Mouse (Mus musculus) layer of hippocampus, postnatal 10 days (tissue): ENCODE results near the gene Kif5a. TPM values are rescaled to one million over a fixed set of nuclear protein-coding genes. Genes with fewer than 3 reads are reported as not detected.

ENCODE experiments used
- DNase-seq, 2 experiments: peaks; one replicate each; pipeline ENCODE4 v3.0.0; 2021; ENCODE audit warnings: low spot score in 2 of 2
- total RNA-seq, 2 experiments: library from RNA; stranded (reverse); gene quantifications; 2 replicates each; pipeline ENCODE4 v1.2.3; 2021

Gene Kif5a
- total RNA-seq, 2 experiments from 2014 or later = 360 to 377 TPM

DNA sequence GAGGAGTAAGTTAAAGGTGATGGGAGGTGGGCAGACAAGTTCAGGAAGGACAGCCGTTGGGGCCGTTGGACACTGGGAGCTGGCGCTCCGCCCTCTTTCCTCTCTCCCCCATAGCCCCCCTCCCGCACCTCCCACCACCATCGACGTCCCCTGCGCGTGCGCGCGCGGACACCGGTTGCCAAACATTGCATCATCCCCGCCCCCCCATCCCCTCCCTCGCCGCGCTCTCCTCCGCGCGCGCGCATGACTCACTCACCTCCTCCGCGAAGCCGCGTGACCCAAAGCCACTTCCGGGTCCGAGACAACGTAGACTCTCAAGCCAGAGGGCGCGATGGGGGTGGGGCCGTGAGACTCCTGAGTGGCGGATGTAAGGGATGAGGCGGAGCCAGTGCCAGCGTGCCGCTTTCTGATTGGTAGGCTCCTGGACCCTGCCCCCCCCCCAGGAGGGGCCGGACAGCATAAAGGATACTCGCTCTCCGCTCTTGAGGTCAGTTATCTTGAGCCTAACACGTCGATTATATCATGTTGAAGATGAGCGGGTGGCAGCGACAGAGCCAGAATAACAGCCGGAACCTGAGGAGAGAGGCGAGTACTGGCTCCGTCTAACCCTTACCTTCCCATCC, 27.3 kb upstream of the Kif5a start:
- DNase-seq = peak; percentile 99 to 100

DNA sequence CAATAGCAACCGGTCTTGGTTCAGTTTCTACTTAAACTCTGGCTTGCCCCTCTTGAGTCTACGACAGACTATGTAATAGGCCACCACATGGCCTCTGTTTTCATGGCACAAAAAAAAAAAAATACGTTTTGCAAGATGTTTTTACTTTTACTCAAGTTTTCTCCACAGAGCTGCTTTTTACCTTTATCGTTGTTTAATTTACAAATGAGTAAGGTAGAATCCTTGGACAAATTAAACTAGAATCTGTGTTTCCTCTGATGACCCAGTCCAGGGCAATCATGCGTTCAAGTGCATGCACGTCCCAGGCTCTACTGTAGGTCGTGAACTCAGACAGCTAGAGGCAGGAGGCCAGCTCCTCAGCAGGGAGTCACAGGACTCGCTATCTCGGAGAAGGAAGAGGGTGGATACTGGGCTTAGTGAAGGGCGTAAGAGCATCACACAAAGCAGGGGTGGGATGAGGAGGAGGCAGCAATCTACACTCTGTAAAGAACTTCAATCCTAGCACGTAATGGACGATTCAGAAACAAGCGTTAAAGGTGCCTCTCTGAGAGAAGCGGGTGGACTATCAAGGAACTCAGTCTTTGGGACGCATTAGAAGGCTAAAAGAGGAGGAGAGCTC, 26.5 kb upstream of the Kif5a start:
- DNase-seq = peak in 1 of 2 experiments; percentile 47

DNA sequence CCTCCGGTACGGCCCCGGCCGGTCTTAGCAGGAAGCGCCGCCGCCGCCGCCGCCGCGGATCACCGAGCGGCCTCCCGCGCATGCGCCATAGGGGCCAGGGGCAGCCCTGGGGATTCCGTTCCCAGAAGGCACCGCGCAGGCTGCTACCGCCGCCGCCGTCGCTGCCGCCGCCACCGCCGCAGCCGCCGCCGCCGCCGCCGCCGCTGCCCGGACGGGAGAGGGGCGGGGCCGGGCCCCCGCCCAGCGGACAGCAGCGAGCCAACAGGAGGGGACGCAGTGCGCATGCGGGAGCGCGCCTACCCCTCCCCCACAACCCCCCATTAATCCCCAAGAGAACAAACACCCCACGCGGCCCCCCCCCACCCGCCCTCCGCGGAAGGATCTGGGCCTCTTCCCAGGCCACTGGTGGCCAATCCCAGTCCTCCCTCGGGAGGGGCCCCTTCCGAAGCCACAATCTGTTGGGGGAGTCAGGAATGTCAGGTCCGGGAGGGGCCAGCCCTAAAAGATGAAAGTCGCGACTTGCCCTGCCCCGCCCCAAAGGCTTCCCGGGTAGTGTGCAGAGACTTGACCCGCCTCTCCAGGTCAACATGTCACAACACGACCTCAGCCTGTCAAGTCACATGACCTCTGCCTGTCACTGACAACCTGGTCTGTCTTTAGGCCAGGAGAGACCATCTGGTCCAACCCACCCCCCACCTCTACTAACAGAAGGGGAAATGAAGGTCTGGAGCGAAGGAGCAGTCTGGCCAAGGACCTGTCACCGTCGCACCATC, 25.8 kb upstream of the Kif5a start, which contains the start of gene Mbd6:
TSS of gene Mbd6 (minus strand) at position 219 of the 773 bp plus-strand sequence.
- peak; percentile 85 to 89 for DNase-seq

DNA sequence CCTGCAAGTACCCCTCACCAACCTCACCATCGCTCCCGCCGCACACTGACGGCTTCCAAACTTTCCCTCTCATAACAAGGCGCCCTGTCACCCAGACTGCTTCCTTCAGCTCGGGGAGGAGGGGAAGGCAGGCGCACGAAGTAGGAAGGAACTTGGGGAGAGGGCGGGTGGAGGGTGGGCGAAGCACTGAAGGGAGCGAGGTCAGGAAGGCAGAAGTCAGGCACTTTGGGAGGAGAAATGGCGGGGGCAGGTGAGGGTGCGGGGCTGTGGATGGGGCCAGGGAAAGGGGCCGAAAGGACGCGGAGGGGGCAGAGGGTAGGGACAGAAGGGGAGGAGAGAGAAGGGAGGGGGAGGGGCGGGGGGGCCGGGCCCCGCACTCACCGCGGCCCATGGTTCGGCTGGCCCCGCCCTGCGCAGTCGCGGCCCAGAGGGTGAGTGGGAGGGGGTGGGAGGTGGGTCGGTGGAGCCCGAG, 25.2 kb upstream of the Kif5a start:
- no peak for DNase-seq

DNA sequence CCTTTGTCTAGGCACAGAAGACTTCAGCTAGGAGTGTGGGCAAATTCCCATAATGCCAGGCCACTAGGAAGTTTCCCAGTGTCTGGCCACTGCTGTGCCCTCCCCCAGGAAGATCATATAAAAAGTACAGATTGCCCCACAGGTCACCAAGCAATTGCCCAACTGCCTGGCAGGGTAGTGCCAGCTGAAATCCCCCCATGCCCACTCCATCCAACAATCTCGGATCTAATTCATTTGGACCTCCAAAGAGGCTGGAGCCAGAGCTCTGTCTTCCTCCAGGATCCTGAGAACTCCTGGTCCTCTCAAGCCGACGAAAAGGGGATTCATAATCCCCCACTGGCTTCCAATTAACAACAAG, 24.8 kb upstream of the Kif5a start:
- no peak for DNase-seq

DNA sequence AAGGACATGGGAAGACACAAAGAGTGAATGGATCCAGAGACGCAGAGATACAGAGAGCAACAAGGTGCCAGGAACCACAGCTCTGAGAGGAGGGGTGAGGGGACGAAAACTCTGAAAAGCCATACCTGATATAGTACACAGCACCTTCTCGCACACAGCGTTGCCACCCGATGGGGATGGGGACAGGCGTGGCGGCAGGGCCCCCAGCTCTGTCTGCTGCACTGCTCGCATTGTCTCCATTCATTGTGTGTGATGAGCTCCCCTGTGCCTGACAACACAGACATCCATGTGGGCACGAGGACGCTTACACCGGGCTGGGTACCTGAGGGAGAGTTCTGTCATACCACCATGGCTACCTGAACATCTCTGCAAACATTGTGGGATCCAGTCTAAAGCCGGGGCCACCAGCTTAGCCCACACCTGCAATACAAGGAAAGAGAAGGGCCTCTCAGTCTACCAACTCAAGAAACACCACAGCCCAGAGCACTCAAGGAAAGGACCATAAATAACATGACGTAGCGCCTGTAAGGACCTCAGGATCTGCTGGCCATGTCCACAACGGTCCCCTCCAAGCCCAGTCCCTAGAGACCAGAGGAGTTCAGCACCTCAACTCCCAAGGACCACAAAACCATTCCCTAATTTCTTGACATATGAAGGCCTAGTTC, 24.3 kb upstream of the Kif5a start:
- no peak for DNase-seq

DNA sequence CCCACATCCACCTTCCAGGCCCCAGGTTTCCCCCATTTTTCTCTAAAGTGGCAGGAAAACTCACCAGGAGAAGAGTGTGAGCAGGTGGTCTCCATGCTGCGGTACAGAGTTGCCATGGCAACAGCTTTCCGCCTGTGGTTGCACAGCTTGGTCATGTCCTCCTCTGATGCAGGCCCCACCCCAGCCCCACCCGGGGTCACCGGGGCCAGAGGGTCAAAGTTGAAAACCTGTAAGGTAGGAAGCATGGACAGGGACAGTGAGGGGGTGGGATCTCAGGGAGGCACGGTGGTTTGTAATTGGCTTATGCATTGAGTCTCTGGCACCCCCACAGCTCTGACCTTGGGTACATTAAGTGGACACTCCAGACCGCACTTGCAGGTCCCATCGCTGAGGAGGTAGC, 23.6 kb upstream of the Kif5a start:
- no peak for DNase-seq

DNA sequence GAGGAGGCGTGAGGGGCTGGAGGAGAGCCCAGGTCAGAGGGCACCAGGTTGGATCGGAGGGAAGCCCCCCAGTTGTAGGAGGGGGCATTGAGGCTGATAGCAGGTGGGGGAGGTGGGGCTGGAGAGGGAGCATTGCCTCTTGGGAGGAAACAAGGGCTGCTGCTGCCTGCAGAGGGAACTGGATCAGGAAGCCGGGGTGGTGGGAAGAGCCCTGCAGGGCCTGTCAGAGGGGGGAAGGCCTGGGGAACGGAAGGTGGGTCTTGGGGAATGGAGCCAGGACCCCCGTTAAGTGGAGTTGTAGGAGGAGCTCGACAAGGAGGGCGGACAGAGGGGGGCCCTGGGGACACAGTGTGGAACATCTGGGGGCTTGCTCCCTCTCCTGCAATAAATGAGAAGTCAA, 23.0 kb upstream of the Kif5a start:
- DNase-seq = no peak

DNA sequence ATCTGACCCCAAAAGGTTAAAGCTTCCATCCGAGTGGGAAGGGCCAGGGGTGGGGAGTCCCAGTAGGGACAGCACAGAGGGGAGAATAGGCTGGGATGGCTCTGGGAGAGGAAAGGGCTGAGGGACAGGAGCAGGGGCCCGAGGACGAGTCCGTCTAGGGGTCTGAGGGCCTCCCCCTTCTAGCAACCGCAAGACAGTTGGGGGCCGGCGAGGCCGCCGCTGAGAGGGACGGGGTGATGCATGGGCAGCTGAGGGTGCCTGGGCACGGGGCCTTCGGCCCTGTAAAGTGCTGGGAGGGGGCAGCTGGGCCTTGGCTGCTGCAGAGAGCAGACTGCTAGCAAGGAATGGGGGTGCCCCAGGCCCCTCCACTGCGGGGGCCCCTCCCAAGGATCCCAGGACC, 22.5 kb upstream of the Kif5a start:
- no peak for DNase-seq

DNA sequence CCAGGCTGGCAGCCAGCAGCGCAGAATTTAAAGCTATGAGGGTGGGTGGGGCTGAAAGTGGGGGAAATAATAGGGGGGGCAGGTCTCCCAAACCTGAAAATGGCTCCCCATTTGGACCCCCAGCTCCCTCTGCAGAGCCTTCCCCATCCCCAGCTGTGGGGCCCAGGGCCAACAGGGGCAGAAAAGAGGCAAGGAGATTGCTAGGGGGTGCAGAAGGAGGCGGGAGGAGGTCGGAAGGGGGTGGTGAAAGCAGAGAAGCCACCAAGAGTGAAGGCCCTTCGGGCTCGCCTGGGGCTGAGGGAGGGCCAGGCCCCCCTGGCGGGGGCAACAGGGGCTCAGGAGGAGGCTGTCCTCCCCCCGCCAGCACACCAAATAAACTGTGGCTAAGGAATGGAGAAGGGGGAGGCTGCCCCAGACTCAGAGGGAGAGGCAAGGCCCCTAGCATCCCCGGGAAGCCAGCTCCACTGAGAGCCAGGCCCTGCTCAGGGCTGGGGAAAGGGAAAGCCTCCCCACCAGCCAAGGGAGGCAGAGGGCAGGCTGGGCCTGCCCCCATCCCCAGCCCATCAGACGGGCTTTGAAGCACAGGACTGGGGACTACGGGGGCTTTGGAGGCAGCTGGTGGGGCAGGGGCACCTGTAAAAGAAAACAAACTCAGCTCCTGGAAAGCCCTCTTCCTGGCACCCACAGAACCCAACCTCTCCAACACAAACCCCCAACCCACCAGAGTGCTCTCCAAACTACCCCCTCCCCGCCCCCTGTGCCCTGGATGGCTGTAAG, 21.8 kb upstream of the Kif5a start:
- no peak for DNase-seq

DNA sequence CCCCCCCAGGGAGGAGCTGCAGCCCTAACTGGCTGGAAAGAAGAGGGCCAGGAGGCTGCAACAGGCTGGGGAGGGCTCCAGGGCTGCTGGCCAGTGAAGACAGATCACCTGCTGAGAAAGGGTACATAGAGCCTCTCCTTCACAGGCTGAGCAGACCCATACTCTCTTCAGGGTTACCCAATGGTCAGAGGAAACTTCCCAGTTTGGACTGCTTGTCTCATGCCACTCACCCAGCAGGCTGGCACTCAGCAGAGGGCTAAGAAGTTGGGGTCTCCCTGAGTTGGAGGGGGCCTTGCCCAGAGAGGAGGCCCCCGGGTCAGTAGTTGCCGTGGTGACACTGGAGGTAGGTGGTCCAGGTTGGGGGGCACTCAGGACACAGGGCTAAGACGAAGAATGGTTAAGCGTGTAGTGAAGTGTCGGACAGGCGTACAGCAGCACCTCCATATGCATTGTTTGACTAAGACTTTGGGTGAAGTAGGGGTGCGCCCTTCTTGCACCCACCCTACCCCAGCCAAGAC, 21.0 kb upstream of the Kif5a start:
- DNase-seq = no peak

DNA sequence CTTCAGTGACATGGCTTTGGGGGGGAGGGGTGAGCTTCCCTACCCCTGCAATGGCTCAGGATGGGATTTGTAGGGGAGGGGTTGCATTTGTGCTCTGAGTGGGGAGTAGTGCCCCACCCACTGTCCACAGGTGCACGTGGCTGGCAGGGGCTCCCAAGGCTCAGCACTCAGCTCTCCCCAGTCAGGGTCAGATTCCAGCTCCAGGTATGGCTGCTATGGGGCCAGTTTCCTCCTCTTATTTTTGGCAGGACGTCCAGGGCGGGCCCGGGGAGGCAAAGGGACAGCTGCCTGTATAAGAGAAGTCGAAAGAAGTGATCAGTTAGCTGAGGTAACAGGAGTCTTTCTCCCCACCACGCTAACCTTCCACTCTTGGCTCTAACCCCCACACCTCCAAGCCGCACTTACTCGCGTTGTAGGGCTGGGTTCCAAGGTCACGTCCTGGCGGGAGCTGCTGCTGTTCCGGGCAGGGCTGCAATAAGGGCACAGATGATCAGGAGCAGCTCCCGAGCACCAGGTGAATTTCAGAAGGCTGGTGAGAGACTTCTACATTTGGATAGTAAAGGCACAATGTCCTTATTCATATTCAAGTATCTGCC, 19.6 kb upstream of the Kif5a start:
- DNase-seq = no peak

DNA sequence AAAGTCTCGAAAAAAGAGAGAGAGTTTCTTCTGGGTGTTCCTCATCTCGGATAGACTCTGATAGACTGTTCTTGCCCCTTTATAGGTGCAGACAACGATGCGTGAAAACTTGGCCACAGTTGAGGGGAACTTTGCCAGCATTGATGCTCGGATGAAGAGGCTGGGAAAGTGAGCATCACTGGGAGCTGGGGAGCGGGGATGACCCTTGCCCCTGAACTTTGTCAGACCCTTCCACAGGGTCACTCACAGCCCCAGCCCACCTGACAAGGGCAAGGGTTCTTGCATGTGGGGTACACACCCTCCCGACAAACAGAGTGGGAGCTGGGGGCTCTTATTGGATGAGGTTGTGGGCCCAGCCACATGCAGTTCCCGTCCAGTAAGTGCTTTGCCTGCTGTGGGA, 18.2 kb upstream of the Kif5a start:
- DNase-seq = no peak

DNA sequence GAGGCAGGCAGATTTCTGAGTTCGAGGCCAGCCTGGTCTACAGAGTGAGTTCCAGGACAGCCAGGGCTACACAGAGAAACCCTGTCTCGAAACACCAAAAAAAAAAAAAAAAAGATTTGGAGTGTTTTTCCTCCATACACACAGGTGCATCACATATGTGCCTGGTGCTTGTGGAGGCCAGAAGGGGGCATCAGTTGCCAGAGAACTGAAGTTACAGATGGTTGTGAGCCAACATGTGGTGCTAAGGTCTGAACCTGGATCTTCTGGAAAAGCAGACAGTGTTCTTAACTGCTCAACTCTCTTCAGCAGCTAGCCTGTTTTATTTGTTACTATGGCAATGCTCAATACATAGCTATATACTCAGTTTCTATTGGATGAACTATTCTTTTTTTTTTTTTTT, 16.6 kb upstream of the Kif5a start:
- DNase-seq = no peak

DNA sequence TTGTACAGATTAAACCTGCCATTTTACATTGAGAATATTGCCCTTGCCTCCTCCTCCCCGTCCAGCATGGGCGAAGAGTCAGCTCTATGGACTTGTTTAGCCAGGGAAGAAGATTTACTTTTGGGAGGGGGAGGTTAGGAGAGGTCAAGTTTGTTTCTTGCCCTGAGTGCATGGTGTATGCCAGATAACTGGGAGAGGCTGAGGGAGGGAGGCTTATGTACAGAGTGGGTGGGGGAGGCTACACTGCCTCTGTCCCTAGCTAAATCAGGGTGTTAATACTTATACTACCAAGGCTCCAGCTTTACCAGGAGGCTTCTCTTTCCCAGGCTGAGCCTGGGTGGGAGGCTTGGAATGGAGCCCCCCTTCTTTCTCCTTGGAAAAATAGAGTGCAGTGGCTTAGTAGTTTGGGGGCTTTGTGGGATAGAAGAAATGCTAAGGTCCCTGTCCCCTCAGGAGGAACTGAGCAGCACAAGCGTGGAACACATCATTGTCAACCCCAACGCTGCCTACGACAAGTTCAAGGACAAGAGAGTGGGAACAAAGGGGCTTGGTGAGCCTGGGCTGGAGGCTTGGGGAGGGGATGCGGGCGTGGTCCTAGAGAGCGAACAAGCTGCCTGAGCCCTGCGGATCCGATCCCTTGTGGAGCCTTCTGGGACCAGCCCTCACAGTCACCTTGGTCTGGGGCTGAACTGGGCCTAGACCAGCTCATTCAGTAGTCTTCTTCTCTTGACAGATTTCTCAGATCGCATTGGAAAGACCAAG, 11.3 kb upstream of the Kif5a start:
- no peak for DNase-seq

DNA sequence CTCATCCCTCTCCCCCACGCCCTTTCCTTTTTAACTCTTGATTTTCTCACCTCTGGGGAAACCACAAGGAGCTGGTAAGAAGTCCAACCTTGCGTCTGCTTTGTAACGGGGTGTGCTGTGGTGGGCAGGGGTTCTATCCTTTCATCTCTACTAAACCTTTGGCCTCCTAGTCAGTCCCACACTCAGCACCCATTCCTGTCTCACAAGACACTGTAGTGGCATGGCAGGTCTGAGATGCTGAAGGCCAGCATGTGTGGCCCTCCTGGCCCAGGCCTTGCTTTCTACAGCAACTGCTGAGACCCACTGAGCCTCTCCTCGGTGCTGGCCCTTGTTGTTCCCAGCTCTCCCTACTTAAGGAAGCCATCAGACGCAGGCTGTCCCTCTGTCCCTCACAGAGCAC, 9.2 kb upstream of the Kif5a start:
- DNase-seq = no peak

DNA sequence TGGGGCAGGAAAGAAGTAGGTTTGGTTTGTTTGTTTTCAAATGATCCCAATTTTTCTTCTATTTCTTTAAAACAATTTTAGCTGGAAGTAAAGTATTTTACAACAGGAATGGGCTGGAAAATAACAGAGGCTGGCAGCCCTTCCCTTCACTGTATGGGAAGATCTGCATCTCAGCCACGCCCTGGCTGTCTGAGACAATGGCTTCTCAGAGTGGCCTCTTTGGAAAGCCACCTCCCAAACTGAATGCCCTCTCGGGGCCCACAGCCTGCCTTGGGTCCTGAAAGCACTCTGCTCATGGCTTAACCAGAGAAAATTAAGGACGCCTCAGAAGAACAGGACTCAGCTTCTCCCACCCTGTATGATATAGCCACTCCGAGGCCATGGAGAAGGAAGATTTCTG, 6.7 kb upstream of the Kif5a start:
- no peak for DNase-seq

DNA sequence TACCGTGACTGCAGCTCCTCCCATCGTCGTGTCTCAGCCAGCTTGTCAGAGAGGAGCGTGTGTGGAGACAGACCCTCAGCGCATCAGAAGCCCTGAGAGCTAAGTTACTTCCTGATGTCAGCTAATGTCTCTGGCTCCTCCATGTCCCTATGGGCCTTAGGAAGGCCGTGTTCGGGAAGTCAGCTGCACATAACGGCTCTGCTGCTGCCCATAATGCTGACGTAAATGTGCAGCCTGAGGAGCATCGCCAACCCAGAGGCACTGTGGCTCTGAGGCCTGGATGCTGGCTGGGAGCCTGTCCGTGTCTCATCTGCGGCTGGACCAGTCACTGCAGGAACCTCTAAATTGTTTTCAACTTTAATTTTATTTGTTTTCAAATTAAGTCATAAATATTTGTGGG, 5.9 kb upstream of the Kif5a start:
- no peak for DNase-seq

DNA sequence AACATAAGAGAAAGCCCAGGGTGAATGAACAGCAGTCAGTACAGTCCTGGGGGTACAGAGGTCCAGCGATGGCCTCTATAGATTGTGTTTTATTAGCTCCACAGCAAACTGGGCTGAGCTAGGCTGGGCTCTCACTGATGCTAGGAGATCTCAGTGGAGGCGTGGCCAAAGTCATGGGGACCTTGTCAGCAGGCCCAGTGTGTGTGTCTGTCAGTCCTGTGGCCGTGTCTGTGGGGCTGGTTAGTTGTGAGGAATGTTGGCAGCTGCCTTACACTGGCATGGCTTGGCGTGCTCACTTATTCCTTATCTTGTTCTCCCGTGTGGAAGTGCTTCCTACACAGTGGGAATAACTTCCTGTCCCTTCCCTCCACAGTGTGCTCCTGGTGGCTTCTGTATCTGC, 5.3 kb upstream of the Kif5a start:
- DNase-seq = no peak

DNA sequence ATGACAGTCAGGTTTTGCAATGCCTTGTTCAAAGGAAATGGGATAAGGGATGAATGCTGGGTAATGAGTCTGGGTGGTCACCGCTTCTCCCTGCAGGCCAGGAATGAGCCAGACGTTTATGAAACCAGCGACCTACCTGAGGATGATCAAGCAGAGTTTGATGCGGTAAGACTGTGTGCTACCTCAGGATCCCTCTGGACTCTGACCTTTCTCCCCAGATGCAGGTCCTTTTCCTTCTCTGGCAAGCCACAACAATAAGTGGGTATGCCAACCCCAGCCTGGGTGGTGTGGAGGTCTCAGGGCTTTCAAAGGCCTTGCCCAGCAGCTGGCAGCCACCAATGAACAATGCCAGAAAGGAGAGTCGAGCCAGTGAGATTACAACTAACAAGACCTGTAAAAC, 4.2 kb upstream of the Kif5a start:
- DNase-seq = no peak
